Mouse (Mus musculus): ENCODE measurements around the gene Gm21209.
"Not testable (repeated sequence)": the region's sequence is repeated elsewhere in the genome, so short reads cannot be mapped to it uniquely, and the experiment has no call there.

Gene Gm21209

DNA sequence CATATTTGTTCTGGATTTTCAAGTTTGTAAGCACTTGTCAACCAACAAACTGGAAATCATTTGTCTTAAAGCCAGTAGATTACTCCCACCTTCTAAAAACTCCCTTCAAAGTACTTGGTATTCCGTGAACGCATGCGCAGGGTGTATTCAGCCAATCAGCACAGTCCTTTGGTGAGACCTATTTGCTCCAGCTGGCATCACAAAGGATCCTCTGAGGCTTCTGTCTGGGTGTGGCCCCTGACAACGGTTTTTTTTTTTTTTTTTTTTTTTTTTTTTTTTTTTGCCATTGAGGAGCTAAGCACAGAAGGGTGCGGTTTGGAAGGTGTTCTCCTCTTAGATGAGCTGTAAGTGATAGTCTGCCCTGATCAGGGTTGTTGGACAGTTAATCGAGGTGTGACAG is at the start of gene Gm21209:
TSS of gene Gm21209 (plus strand) at position 301 of the 400 bp plus-strand sequence.
- not testable (repeated sequence) for DNase-seq

Measured in liver (tissue).